Mouse (Mus musculus) frontal cortex, adult 2 months (tissue): ENCODE measurements at regions not wholly inside any gene's neighbourhood (a gene's known extent, or its start where the extent isn't known, plus 50 kb on each side); places are given as distances from the start of the nearest gene placed in this dataset.

Source experiments
- DNase-seq, 2 experiments: peaks; one replicate each; pipeline ENCODE4 v3.0.0; 2022; ENCODE audit warnings: low spot score in 1 of 2; ENCODE audit errors: extremely low spot score in 1 of 2

GRCm38 (mm10) chr2:46678366-46678765 lies 1561.2 kb upstream of the Zeb2 start:
- DNase-seq, result no peak

GRCm38 (mm10) chr2:46669517-46670291 lies 1552.5 kb upstream of the Zeb2 start:
- DNase-seq, result no peak

GRCm38 (mm10) chr2:46666990-46667337 lies 1549.8 kb upstream of the Zeb2 start:
- DNase-seq, result no peak

- DNase-seq, result peak in 1 of 2 experiments; percentile 7
Measured at GRCm38 (mm10) chr2:46666084-46666989, 1549.1 kb upstream of the Zeb2 start.

- DNase-seq, result no peak
Measured at GRCm38 (mm10) chr2:46661876-46662275, 1544.7 kb upstream of the Zeb2 start.

GRCm38 (mm10) chr2:46660577-46660976 lies 1543.4 kb upstream of the Zeb2 start:
- no peak for DNase-seq

- DNase-seq, result no peak
Measured at GRCm38 (mm10) chr2:46655289-46655688, 1538.1 kb upstream of the Zeb2 start.

GRCm38 (mm10) chr2:46652616-46653015 lies 1535.4 kb upstream of the Zeb2 start:
- peak in 1 of 2 experiments; percentile 27 for DNase-seq

GRCm38 (mm10) chr2:46646366-46646765 lies 1529.2 kb upstream of the Zeb2 start:
- no peak for DNase-seq

GRCm38 (mm10) chr2:46609217-46609616 lies 1492.0 kb upstream of the Zeb2 start:
- peak in 1 of 2 experiments; percentile 5 for DNase-seq

- no peak for DNase-seq
Measured at GRCm38 (mm10) chr2:46581773-46582172, 1464.6 kb upstream of the Zeb2 start.

GRCm38 (mm10) chr2:46570416-46570815 lies 1453.2 kb upstream of the Zeb2 start:
- DNase-seq, result no peak

- no peak for DNase-seq
Measured at GRCm38 (mm10) chr2:46533395-46533794, 1416.2 kb upstream of the Zeb2 start.

- no peak for DNase-seq
Measured at GRCm38 (mm10) chr2:46530686-46531085, 1413.5 kb upstream of the Zeb2 start.

- DNase-seq, result no peak
Measured at GRCm38 (mm10) chr2:46525223-46525622, 1408.0 kb upstream of the Zeb2 start.

GRCm38 (mm10) chr2:46524625-46525024 lies 1407.4 kb upstream of the Zeb2 start:
- DNase-seq, result peak in 1 of 2 experiments; percentile 15

GRCm38 (mm10) chr2:46521147-46521965 lies 1404.2 kb upstream of the Zeb2 start:
- no peak for DNase-seq

- no peak for DNase-seq
Measured at GRCm38 (mm10) chr2:46512237-46513028, 1395.2 kb upstream of the Zeb2 start.

- no peak for DNase-seq
Measured at GRCm38 (mm10) chr2:46506951-46507350, 1389.8 kb upstream of the Zeb2 start.

- DNase-seq, result no peak
Measured at GRCm38 (mm10) chr2:46503074-46503473, 1385.9 kb upstream of the Zeb2 start.
